Mouse (Mus musculus) central nervous system, embryonic 14 days (tissue): Measurements from ENCODE around the gene Slx4. TPM values are rescaled to one million over a fixed set of nuclear protein-coding genes. Genes with fewer than 3 reads are reported as not detected.

Experiments
- polyA plus RNA-seq: library from polyadenylated mRNA; depleted of rRNA; stranded (reverse); fragments of >200 nt; gene quantifications from 2 replicates; pipeline ENCODE4 v1.2.3, GENCODE M21; 2012; rRNA removed

Gene Slx4
- 55.3 and 57.0 TPM in 2 replicates for polyA plus RNA-seq

GRCm38 (mm10) chr16:4003489-4004398 is at the start of gene Slx4:
Slx4 (minus strand) TSS chr16:4003770.

GRCm38 (mm10) chr16:4036807-4037206 is 33.2 kb upstream of the Slx4 start, which contains the start of gene Dnase1:
Dnase1 (plus strand) TSS chr16:4036942.

DNA sequence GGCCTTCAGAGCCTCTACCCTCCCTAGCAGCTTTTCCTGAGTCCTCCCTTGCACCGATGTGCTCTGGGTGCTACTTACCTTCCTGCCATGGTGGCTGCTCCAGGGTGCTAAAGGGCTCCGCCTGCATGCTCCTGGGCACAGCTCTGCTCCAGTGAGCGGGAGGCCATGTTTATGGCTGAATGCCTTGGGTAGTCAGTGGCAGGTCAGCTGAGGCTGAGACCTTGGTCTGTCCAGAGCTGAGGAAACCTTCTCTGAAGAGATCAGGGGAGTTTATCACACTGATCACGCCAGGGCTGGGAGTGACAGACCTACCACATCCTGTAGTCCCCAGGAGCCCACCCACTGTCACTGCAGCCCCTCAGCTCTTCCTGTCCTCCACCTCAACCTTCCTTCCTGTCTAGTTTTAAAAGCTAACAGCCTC is 27.3 kb downstream of the Slx4 start, which contains the start of gene Nlrc3:
TSS of gene Nlrc3 (minus strand) at position 382 of the 421 bp plus-strand sequence.

Other genes with a start within 250 kb of the Slx4 start
- gene Olfr15, start 172.9 kb downstream of the Slx4 start, polyA plus RNA-seq: not detected in 2 replicates
- 2.8 and 2.9 TPM in 2 replicates for gene Zfp174, start 156.5 kb downstream of the Slx4 start, polyA plus RNA-seq
- 68.9 and 73.7 TPM in 2 replicates for gene Naa60, start 131.4 kb downstream of the Slx4 start, polyA plus RNA-seq
- gene Zfp597, start 119.2 kb downstream of the Slx4 start, polyA plus RNA-seq: 11.7 TPM in 2 replicates
- 0.74 and 1.3 TPM in 2 replicates for gene Gm20695, start 119.1 kb downstream of the Slx4 start, polyA plus RNA-seq
- gene 1700037C18Rik, start 95.1 kb downstream of the Slx4 start, polyA plus RNA-seq: 6.3 and 8.0 TPM in 2 replicates
- gene Cluap1, start 95.0 kb downstream of the Slx4 start, polyA plus RNA-seq: 29.9 and 34.1 TPM in 2 replicates
- gene Nlrc3, start 27.1 kb downstream of the Slx4 start, polyA plus RNA-seq: 1.7 and 2.0 TPM in 2 replicates
- gene Dnase1, start 33.2 kb upstream of the Slx4 start, polyA plus RNA-seq: 0.16 and 0.22 TPM in 2 replicates
- 67.3 and 67.4 TPM in 2 replicates for gene Trap1, start 74.1 kb upstream of the Slx4 start, polyA plus RNA-seq
- gene Crebbp, start 210.2 kb upstream of the Slx4 start, polyA plus RNA-seq: 27.1 and 30.4 TPM in 2 replicates